Mouse (Mus musculus): ENCODE measurements around the gene Gja5. TPM values are rescaled to one million over a fixed set of nuclear protein-coding genes. Genes with fewer than 3 reads are reported as not detected.
A peak's percentile ranks its signal among the peaks of the same experiment; 100 is the strongest.
"Not testable (repeated sequence)": the region's sequence is repeated elsewhere in the genome, so short reads cannot be mapped to it uniquely, and the experiment has no call there.

Gja5 gene
- polyA plus RNA-seq, 2 experiments, result 10.3 to 25.7 TPM

GRCm38 (mm10) chr3:97062814-97063213, 158.3 kb downstream of the Gja5 start:
- H3K27me3 ChIP-seq (ENCODE audit: control insufficient read depth, insufficient read depth, low read length), result no peaks in the 10 kb centered on the region
- H3K4me1 ChIP-seq (ENCODE audit: control insufficient read depth, insufficient read depth, low read length), result no peaks in the 10 kb centered on the region
- H3K27ac ChIP-seq (replicated peaks; ENCODE audit: low read depth, low read length), result no peak overlapping the region
- no peak overlapping the region for H3K4me3 ChIP-seq (replicated peaks; ENCODE audit: low read length)
- H3K9me3 ChIP-seq (ENCODE audit: control insufficient read depth, low read length), result no peaks in the 10 kb centered on the region
- ATAC-seq (ENCODE audit: low FRiP score, low read depth) (no peak; the same call in 1 of the 2 replicates), DNase-seq (ENCODE audit: low spot score) (peak; percentile 9)
- H3K9ac ChIP-seq (ENCODE audit: low read depth, low read length, severe bottlenecking), result no peak overlapping the region
- H3K4me2 ChIP-seq (replicated peaks; ENCODE audit: low read depth, low read length, severe bottlenecking), result no peak overlapping the region
- no peak for TF ChIP-seq POLR2A (IDR thresholded peaks at IDR 0.05; ENCODE audit: borderline replicate concordance, extremely low read depth, insufficient read depth, insufficient read length)
- 50% methylated on average over 5 of the region's 5 CpGs for WGBS
- H3K36me3 ChIP-seq (ENCODE audit: control insufficient read depth, insufficient read depth, low read length), result no peaks in the 10 kb centered on the region

- DNase-seq (ENCODE audit: low spot score) (no peak), ATAC-seq (ENCODE audit: low FRiP score, low read depth) (no peak)
- Histone ChIP-seq H3K9me3 (ENCODE audit: control insufficient read depth, low read length) (no peaks in the 10 kb centered on the region), H3K4me3 (replicated peaks; ENCODE audit: low read length) (no peak overlapping the region), H3K9ac (ENCODE audit: low read depth, low read length, severe bottlenecking) (no peak overlapping the region), H3K36me3 (ENCODE audit: control insufficient read depth, insufficient read depth, low read length) (no peaks in the 10 kb centered on the region), H3K27me3 (ENCODE audit: control insufficient read depth, insufficient read depth, low read length) (no peaks in the 10 kb centered on the region), H3K4me2 (replicated peaks; ENCODE audit: low read depth, low read length, severe bottlenecking) (no peak overlapping the region), H3K4me1 (ENCODE audit: control insufficient read depth, insufficient read depth, low read length) (no peaks in the 10 kb centered on the region), H3K27ac (replicated peaks; ENCODE audit: low read depth, low read length) (no peak overlapping the region)
- WGBS, result 49% methylated on average over 6 of the region's 6 CpGs
- TF ChIP-seq POLR2A (IDR thresholded peaks at IDR 0.05; ENCODE audit: borderline replicate concordance, extremely low read depth, insufficient read depth, insufficient read length), result no peak
Observed at GRCm38 (mm10) chr3:97064046-97064445, 159.6 kb downstream of the Gja5 start.

GRCm38 (mm10) chr3:97069589-97069988, 165.1 kb downstream of the Gja5 start:
- WGBS, result 90% methylated on average over 7 of the region's 7 CpGs
- DNase-seq (ENCODE audit: low spot score); H3K4me1 ChIP-seq (ENCODE audit: control insufficient read depth, insufficient read depth, low read length); H3K36me3 ChIP-seq (ENCODE audit: control insufficient read depth, insufficient read depth, low read length); H3K27ac ChIP-seq (replicated peaks; ENCODE audit: low read depth, low read length); H3K4me2 ChIP-seq (replicated peaks; ENCODE audit: low read depth, low read length, severe bottlenecking); H3K9me3 ChIP-seq (ENCODE audit: control insufficient read depth, low read length); H3K4me3 ChIP-seq (replicated peaks; ENCODE audit: low read length); H3K27me3 ChIP-seq (ENCODE audit: control insufficient read depth, insufficient read depth, low read length); ATAC-seq (ENCODE audit: low FRiP score, low read depth); H3K9ac ChIP-seq (ENCODE audit: low read depth, low read length, severe bottlenecking): not testable (repeated sequence)

- not testable (repeated sequence) for H3K4me1 ChIP-seq (ENCODE audit: control insufficient read depth, insufficient read depth, low read length); H3K4me2 ChIP-seq (replicated peaks; ENCODE audit: low read depth, low read length, severe bottlenecking); H3K36me3 ChIP-seq (ENCODE audit: control insufficient read depth, insufficient read depth, low read length); DNase-seq (ENCODE audit: low spot score); H3K9me3 ChIP-seq (ENCODE audit: control insufficient read depth, low read length); H3K4me3 ChIP-seq (replicated peaks; ENCODE audit: low read length); H3K27ac ChIP-seq (replicated peaks; ENCODE audit: low read depth, low read length); ATAC-seq (ENCODE audit: low FRiP score, low read depth); H3K27me3 ChIP-seq (ENCODE audit: control insufficient read depth, insufficient read depth, low read length); H3K9ac ChIP-seq (ENCODE audit: low read depth, low read length, severe bottlenecking)
- 67% methylated on average over 9 of the region's 9 CpGs for whole genome bisulfite sequencing
Observed at GRCm38 (mm10) chr3:97071916-97072315, 167.4 kb downstream of the Gja5 start.

GRCm38 (mm10) chr3:97072361-97072760, 167.9 kb downstream of the Gja5 start:
- not testable (repeated sequence) for H3K9ac ChIP-seq (ENCODE audit: low read depth, low read length, severe bottlenecking); ATAC-seq (ENCODE audit: low FRiP score, low read depth); H3K9me3 ChIP-seq (ENCODE audit: control insufficient read depth, low read length); DNase-seq (ENCODE audit: low spot score); H3K4me2 ChIP-seq (replicated peaks; ENCODE audit: low read depth, low read length, severe bottlenecking); H3K27me3 ChIP-seq (ENCODE audit: control insufficient read depth, insufficient read depth, low read length); H3K4me1 ChIP-seq (ENCODE audit: control insufficient read depth, insufficient read depth, low read length); H3K36me3 ChIP-seq (ENCODE audit: control insufficient read depth, insufficient read depth, low read length); H3K27ac ChIP-seq (replicated peaks; ENCODE audit: low read depth, low read length); H3K4me3 ChIP-seq (replicated peaks; ENCODE audit: low read length)
- WGBS, result 71% methylated on average over 5 of the region's 5 CpGs

- H3K27ac ChIP-seq (replicated peaks; ENCODE audit: low read depth, low read length); H3K4me1 ChIP-seq (ENCODE audit: control insufficient read depth, insufficient read depth, low read length); H3K27me3 ChIP-seq (ENCODE audit: control insufficient read depth, insufficient read depth, low read length); H3K4me3 ChIP-seq (replicated peaks; ENCODE audit: low read length); H3K9ac ChIP-seq (ENCODE audit: low read depth, low read length, severe bottlenecking); H3K4me2 ChIP-seq (replicated peaks; ENCODE audit: low read depth, low read length, severe bottlenecking); H3K9me3 ChIP-seq (ENCODE audit: control insufficient read depth, low read length); H3K36me3 ChIP-seq (ENCODE audit: control insufficient read depth, insufficient read depth, low read length); DNase-seq (ENCODE audit: low spot score): not testable (repeated sequence)
- 33% methylated on average over 2 of the region's 11 CpGs for WGBS
- peak; percentile 70 for ATAC-seq (ENCODE audit: low FRiP score, low read depth)
Observed at GRCm38 (mm10) chr3:97075744-97076350, 171.4 kb downstream of the Gja5 start.
